Mouse (Mus musculus) gastrocnemius, adult 8-10 months (tissue): ENCODE measurements around the gene Gm5244. TPM values are rescaled to one million over a fixed set of nuclear protein-coding genes. Genes with fewer than 3 reads are reported as not detected.

Source experiments
- total RNA-seq, 4 experiments: library from RNA; stranded (reverse); gene quantifications; 2 replicates each; pipeline ENCODE4 v1.2.4; 2022

The Gm5244 gene
- total RNA-seq, 4 experiments from 2014 or later: not detected

Other genes starting within 250 kb of the Gm5244 start
- gene Gm4952, start 246.7 kb upstream of the Gm5244 start, total RNA-seq: not detected
- gene Glyat, start 213.4 kb upstream of the Gm5244 start, total RNA-seq: under 1 TPM in 1 of 4 experiments, not detected in 3; 0.40 TPM
- not detected for gene Olfr1442, start 176.2 kb upstream of the Gm5244 start, total RNA-seq
- not detected for gene Olfr1443, start 168.6 kb upstream of the Gm5244 start, total RNA-seq
- not detected for gene Keg1, start 150.9 kb upstream of the Gm5244 start, total RNA-seq
- 1 to 10 TPM in 3 of 4 experiments, under 1 TPM in 1; 0.92 to 2.5 (median 1.8) TPM for gene Cntf, start 81.0 kb upstream of the Gm5244 start, total RNA-seq
- 100 to 1,000 TPM; 130 to 182 (median 149) TPM for gene Zfp91, start 50.6 kb upstream of the Gm5244 start, total RNA-seq
- under 1 TPM in 3 of 4 experiments, not detected in 1; 0.17 to 0.27 (median 0.22) TPM for gene Lpxn, start 50.5 kb upstream of the Gm5244 start, total RNA-seq
- not detected for gene Olfr1444, start 10.6 kb downstream of the Gm5244 start, total RNA-seq
- gene Olfr1445, start 37.2 kb downstream of the Gm5244 start, total RNA-seq: not detected
- gene Olfr1446, start 46.8 kb downstream of the Gm5244 start, total RNA-seq: not detected
- not detected for gene Olfr1447, start 57.1 kb downstream of the Gm5244 start, total RNA-seq
- gene Olfr1448, start 77.7 kb downstream of the Gm5244 start, total RNA-seq: not detected
- not detected for gene Olfr1449, start 84.2 kb downstream of the Gm5244 start, total RNA-seq
- gene Olfr1450, start 103.6 kb downstream of the Gm5244 start, total RNA-seq: not detected
- not detected for gene Olfr1451, start 148.3 kb downstream of the Gm5244 start, total RNA-seq
- gene Olfr1453, start 181.6 kb downstream of the Gm5244 start, total RNA-seq: not detected
- gene Olfr1454, start 213.9 kb downstream of the Gm5244 start, total RNA-seq: not detected